Mouse (Mus musculus) heart, embryonic 16.5 days (tissue): Measurements from ENCODE around the gene S100a16. TPM values are rescaled to one million over a fixed set of nuclear protein-coding genes. Genes with fewer than 3 reads are reported as not detected.

ENCODE experiments used
- ATAC-seq: fragments of 200-750 bp; cut with Nextera tagmentation; replicated peaks from 2 replicates; pipeline ENCODE4 v1.8.0; 2017; ENCODE audit warnings: moderate number of reproducible peaks; ENCODE audit not compliant: insufficient read depth, low FRiP score; ENCODE audit errors: extremely low read depth
- H3K27ac ChIP-seq: fragments of 300-500 bp; sonication (generic); 2 replicates; pipeline ENCODE4 v1.5.1; 2014; ENCODE audit warnings: mild to moderate bottlenecking, low read length, control low read depth, moderate library complexity
- H3K27me3 ChIP-seq: fragments of 300-500 bp; sonication (generic); 2 replicates; pipeline ENCODE4 v1.6.1; 2014; ENCODE audit warnings: low read length, mixed read lengths; ENCODE audit not compliant: control insufficient read depth, insufficient read depth
- H3K36me3 ChIP-seq: fragments of 300-500 bp; sonication (generic); 2 replicates; pipeline ENCODE4 v1.6.1; 2014; ENCODE audit not compliant: control insufficient read depth, insufficient read depth
- H3K4me1 ChIP-seq: fragments of 300-500 bp; sonication (generic); 2 replicates; pipeline ENCODE4 v1.6.1; 2014; ENCODE audit warnings: low read length, mixed read lengths; ENCODE audit not compliant: control insufficient read depth, insufficient read depth
- H3K4me2 ChIP-seq: fragments of 300-500 bp; sonication (generic); 2 replicates; pipeline ENCODE4 v1.6.1; 2014; ENCODE audit warnings: low read depth, mild to moderate bottlenecking, control low read depth, low read length
- H3K4me3 ChIP-seq: fragments of 300-500 bp; sonication (generic); 2 replicates; pipeline ENCODE4 v1.5.1; 2014; ENCODE audit warnings: mild to moderate bottlenecking, control low read depth, low read length
- H3K9ac ChIP-seq: fragments of 300-500 bp; sonication (generic); 2 replicates; pipeline ENCODE4 v1.6.1; 2014; ENCODE audit warnings: low read length, control low read depth
- H3K9me3 ChIP-seq: fragments of 300-500 bp; sonication (generic); replicated peaks from 2 replicates; pipeline ENCODE4 v1.6.1; 2016; ENCODE audit warnings: low read length; ENCODE audit not compliant: control insufficient read depth
- WGBS: fragments of 180-500 bp; shearing (Covaris S2); extraction: QIAGEN DNeasy Blood & Tissue Kit; methylation state at CpG from one replicate; pipeline ENCODE4 v1.1.7; 2014; 5-methylcytosine and 5-hydroxymethylcytosine counted together
- polyA plus RNA-seq: library from polyadenylated mRNA; unstranded; fragments of >200 nt; fragmentation: Nextera tagmentation; extraction: Ambion mirVana; gene quantifications from 2 replicates; pipeline ENCODE4 v1.2.1, GENCODE M21; 2015

Gene S100a16
- polyA plus RNA-seq, 1 experiment from 2014 or later: 96.5 TPM

GRCm38 (mm10) chr3:90514691-90515090 lies 22.4 kb upstream of the S100a16 start:
- peak overlapping the region; percentile 89 for H3K4me2 ChIP-seq
- ATAC-seq: peak; percentile 81
- WGBS: 0% methylated on average over 10 of the region's 10 CpGs
- peaks cover 22% of the 10 kb centered on the region for H3K4me1 ChIP-seq
- H3K9me3 ChIP-seq: no peaks in the 10 kb centered on the region
- H3K36me3 ChIP-seq: peaks cover 6% of the 10 kb centered on the region
- peak overlapping the region; percentile 64 for H3K4me3 ChIP-seq
- H3K9ac ChIP-seq: peak overlapping the region; percentile 73
- peak overlapping the region; percentile 87 for H3K27ac ChIP-seq
- no peaks in the 10 kb centered on the region for H3K27me3 ChIP-seq

GRCm38 (mm10) chr3:90515242-90515641 lies 21.8 kb upstream of the S100a16 start:
- H3K36me3 ChIP-seq: peaks cover 6% of the 10 kb centered on the region
- peak overlapping the region; percentile 87 for H3K27ac ChIP-seq
- H3K4me2 ChIP-seq: peak overlapping the region; percentile 89
- H3K4me1 ChIP-seq: peaks cover 20% of the 10 kb centered on the region
- 26% methylated on average over 1 of the region's 1 CpGs for WGBS
- H3K4me3 ChIP-seq: peak overlapping the region; percentile 64
- no peak for ATAC-seq
- H3K9me3 ChIP-seq: no peaks in the 10 kb centered on the region
- no peaks in the 10 kb centered on the region for H3K27me3 ChIP-seq
- peak overlapping the region; percentile 73 for H3K9ac ChIP-seq

DNA sequence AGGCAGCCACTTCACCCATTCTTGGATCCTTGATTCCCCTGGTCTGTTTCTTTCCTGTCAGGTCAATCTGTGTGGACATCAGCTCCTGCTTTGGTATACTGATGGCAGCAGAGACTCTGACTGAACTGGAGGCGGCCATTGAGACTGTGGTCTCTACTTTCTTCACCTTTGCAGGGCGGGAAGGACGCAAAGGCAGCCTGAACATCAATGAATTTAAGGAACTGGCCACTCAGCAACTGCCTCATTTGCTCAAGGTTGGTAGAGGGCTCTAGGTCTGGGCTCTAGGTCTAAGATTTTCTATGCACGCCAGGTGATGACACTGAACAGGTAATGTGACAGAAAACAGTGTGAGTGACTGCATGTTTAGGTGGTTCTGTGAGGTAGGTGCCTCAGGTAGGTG lies 21.3 kb upstream of the S100a16 start:
- no peak overlapping the region; the same call in 1 of the 2 replicates for H3K9ac ChIP-seq
- no peaks in the 10 kb centered on the region for H3K27me3 ChIP-seq
- peak overlapping the region; percentile 89 for H3K4me2 ChIP-seq
- no peak for ATAC-seq
- H3K36me3 ChIP-seq: peaks cover 5% of the 10 kb centered on the region
- 87% methylated on average over 4 of the region's 4 CpGs for WGBS
- peaks cover 20% of the 10 kb centered on the region for H3K4me1 ChIP-seq
- peak overlapping the region; percentile 64; the same call in 1 of the 2 replicates for H3K4me3 ChIP-seq
- H3K9me3 ChIP-seq: no peaks in the 10 kb centered on the region
- H3K27ac ChIP-seq: no peak overlapping the region

- H3K9me3 ChIP-seq: no peaks in the 10 kb centered on the region
- H3K36me3 ChIP-seq: no peaks in the 10 kb centered on the region
- 71% methylated on average over 4 of the region's 4 CpGs for WGBS
- no peaks in the 10 kb centered on the region for H3K27me3 ChIP-seq
- no peak overlapping the region for H3K4me3 ChIP-seq
- H3K9ac ChIP-seq: no peak overlapping the region
- H3K27ac ChIP-seq: no peak overlapping the region
- no peak overlapping the region for H3K4me2 ChIP-seq
- no peak for ATAC-seq
- peaks cover 20% of the 10 kb centered on the region for H3K4me1 ChIP-seq
Measured at GRCm38 (mm10) chr3:90517711-90518110, 19.3 kb upstream of the S100a16 start.

DNA sequence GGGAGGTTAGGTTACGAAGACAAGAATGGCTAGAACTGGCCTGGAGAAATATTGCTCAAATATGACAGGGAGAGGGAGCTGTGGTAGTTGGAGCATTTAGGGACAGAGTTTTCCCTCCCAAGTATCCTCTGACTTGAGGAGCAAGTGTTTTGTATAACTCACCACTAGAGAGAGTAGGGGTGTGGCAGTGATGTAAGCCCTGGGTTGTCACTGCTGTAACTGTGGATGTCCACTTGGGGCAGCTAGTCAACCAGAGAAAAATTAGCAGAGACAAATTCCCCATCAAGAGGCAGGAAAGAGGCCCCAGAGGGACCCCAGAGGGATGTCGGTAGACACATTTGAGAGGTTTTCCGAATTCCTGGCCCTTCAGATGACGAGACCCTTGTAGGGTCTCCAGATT lies 11.6 kb upstream of the S100a16 start:
- H3K9ac ChIP-seq: no peak overlapping the region
- no peak overlapping the region for H3K27ac ChIP-seq
- 53% methylated on average over 4 of the region's 4 CpGs for WGBS
- H3K4me1 ChIP-seq: no peaks in the 10 kb centered on the region; the same call in 1 of the 2 replicates
- H3K9me3 ChIP-seq: peaks cover 4% of the 10 kb centered on the region; the same call in 1 of the 2 replicates
- ATAC-seq: 0 out of 2 replicates have a peak, but pooled peaks have one; percentile 42
- no peak overlapping the region for H3K4me2 ChIP-seq
- H3K36me3 ChIP-seq: peaks cover 5% of the 10 kb centered on the region
- H3K4me3 ChIP-seq: no peak overlapping the region
- H3K27me3 ChIP-seq: no peaks in the 10 kb centered on the region

DNA sequence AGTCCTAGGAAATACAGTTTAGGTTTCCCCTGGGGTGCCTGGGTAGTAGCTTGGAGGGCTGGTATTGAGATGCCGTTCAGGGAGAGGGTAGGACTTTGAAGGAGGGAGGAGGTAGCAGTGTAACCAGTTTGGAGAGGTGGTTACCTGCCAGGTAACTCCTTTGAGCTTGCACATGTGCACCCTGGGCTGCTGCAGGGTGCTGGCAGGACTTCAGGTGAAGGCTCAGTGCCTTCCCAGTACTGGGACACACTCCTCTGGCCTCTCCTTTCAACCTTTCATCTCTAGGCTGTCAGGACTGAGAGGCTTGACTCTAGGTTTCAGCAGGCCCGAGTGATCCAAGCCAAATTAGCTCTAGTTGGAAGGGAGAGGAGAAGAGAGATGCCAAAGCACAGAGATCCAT lies 11.0 kb upstream of the S100a16 start:
- H3K27ac ChIP-seq: no peak overlapping the region
- H3K36me3 ChIP-seq: peaks cover 5% of the 10 kb centered on the region
- no peaks in the 10 kb centered on the region for H3K27me3 ChIP-seq
- no peak overlapping the region for H3K4me2 ChIP-seq
- no peaks in the 10 kb centered on the region; the same call in 1 of the 2 replicates for H3K4me1 ChIP-seq
- H3K9me3 ChIP-seq: peaks cover 4% of the 10 kb centered on the region; the same call in 1 of the 2 replicates
- H3K4me3 ChIP-seq: no peak overlapping the region
- ATAC-seq: no peak
- WGBS: 73% methylated on average over 2 of the region's 2 CpGs
- H3K9ac ChIP-seq: no peak overlapping the region

DNA sequence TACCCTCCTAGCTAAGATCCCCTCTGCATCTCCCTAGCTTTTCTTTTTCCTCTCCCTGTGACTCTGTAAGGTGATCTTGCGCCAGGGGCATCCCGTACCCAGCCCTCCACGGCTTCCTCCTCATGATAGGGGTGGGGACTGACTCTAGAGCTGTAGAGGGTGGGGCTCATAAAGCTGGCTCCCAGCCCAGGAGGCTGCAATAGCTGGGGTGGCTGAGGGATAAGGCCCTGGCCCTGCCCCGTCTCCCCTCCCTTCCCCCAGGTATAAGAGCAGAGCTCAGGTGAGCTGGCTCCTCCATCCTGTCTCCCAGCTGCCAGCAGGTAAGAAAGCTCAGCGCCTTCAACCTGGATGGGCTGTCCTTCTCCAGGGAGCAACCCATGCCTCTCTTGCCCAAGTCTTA lies 10.5 kb upstream of the S100a16 start, which contains the start of gene S100a14:
Gene S100a14 (plus strand): TSS at position 277 of the 400 bp plus-strand sequence.
- Histone ChIP-seq H3K9me3 (peaks cover 4% of the 10 kb centered on the region; the same call in 1 of the 2 replicates), H3K4me3 (no peak within 1 kb of the TSS), H3K27ac (no peak within 1 kb of the TSS), H3K36me3 (peaks cover 5% of the 10 kb centered on the region), H3K9ac (no peak within 1 kb of the TSS), H3K27me3 (no peaks in the 10 kb centered on the region), H3K4me2 (no peak within 1 kb of the TSS), H3K4me1 (no peaks in the 10 kb centered on the region; the same call in 1 of the 2 replicates)
- 31% methylated on average over 5 of the region's 5 CpGs for WGBS
- ATAC-seq: peak; percentile 59

- ATAC-seq: no peak
- Histone ChIP-seq H3K4me3 (no peak overlapping the region), H3K4me2 (no peak overlapping the region), H3K27me3 (no peaks in the 10 kb centered on the region), H3K4me1 (no peaks in the 10 kb centered on the region; the same call in 1 of the 2 replicates), H3K9ac (no peak overlapping the region), H3K36me3 (peaks cover 5% of the 10 kb centered on the region), H3K27ac (no peak overlapping the region), H3K9me3 (peaks cover 4% of the 10 kb centered on the region; the same call in 1 of the 2 replicates)
- 79% methylated on average over 7 of the region's 7 CpGs for WGBS
Measured at GRCm38 (mm10) chr3:90527291-90527873, 9.7 kb upstream of the S100a16 start.

GRCm38 (mm10) chr3:90531713-90532112 lies 5.3 kb upstream of the S100a16 start:
- H3K4me3 ChIP-seq: no peak overlapping the region
- no peak overlapping the region for H3K4me2 ChIP-seq
- no peak overlapping the region for H3K9ac ChIP-seq
- no peak overlapping the region for H3K27ac ChIP-seq
- no peaks in the 10 kb centered on the region for H3K9me3 ChIP-seq
- no peak for ATAC-seq
- H3K27me3 ChIP-seq: no peaks in the 10 kb centered on the region
- H3K4me1 ChIP-seq: no peaks in the 10 kb centered on the region
- H3K36me3 ChIP-seq: no peaks in the 10 kb centered on the region
- 68% methylated on average over 5 of the region's 5 CpGs for WGBS
